Mouse (Mus musculus): Measurements from ENCODE around the gene Ptprt. TPM values are rescaled to one million over a fixed set of nuclear protein-coding genes. Genes with fewer than 3 reads are reported as not detected.

The Ptprt gene
- total and polyA plus RNA-seq, 3 experiments = not detected

- no peak overlapping the region for H3K27ac ChIP-seq (ENCODE audit: control insufficient read depth, low read depth, low read length)
- no peaks in the 10 kb centered on the region for H3K9me3 ChIP-seq (replicated peaks; ENCODE audit: insufficient read depth, low read length)
- TF ChIP-seq UBTF (IDR thresholded peaks at IDR 0.05; ENCODE audit: borderline replicate concordance, insufficient read depth, low read depth, low read length) = no peak
- TF ChIP-seq POLR2AphosphoS2 (IDR thresholded peaks at IDR 0.05; ENCODE audit: low read length) = no peak
- TF ChIP-seq HCFC1 (IDR thresholded peaks at IDR 0.05; ENCODE audit: low read depth, low read length) = no peak
- no peaks in the 10 kb centered on the region for H3K27me3 ChIP-seq (ENCODE audit: control insufficient read depth in 1 of 2, insufficient read depth in 2 of 2, low read length in 2 of 2)
- H3K36me3 ChIP-seq (ENCODE audit: control insufficient read depth in 1 of 2, insufficient read depth in 2 of 2, low read length in 2 of 2) = no peaks in the 10 kb centered on the region
- H3K9ac ChIP-seq (ENCODE audit: control insufficient read depth, low read depth, low read length, poor library complexity, severe bottlenecking) = no peak overlapping the region
- no peaks in the 10 kb centered on the region for H3K4me1 ChIP-seq (ENCODE audit: control insufficient read depth in 1 of 2, insufficient read depth in 2 of 2, low read length in 2 of 2)
- DNase-seq (ENCODE audit: low read depth, low spot score) = no peak
- H3K79me2 ChIP-seq (ENCODE audit: control insufficient read depth, insufficient read depth, low read length, poor library complexity) = no peaks in the 10 kb centered on the region
- no peak overlapping the region for H3K4me3 ChIP-seq (ENCODE audit: control insufficient read depth in 1 of 2, insufficient read depth in 1 of 2, low read depth in 2 of 2, low read length in 2 of 2)
These were observed 162.8 kb downstream of the Ptprt start for GRCm38 (mm10) chr2:162498191-162498590.

- Histone ChIP-seq H3K27me3 (ENCODE audit: control insufficient read depth in 1 of 2, insufficient read depth in 2 of 2, low read length in 2 of 2) (no peaks in the 10 kb centered on the region), H3K79me2 (ENCODE audit: control insufficient read depth, insufficient read depth, low read length, poor library complexity) (no peaks in the 10 kb centered on the region), H3K9me3 (replicated peaks; ENCODE audit: insufficient read depth, low read length) (no peaks in the 10 kb centered on the region), H3K27ac (ENCODE audit: control insufficient read depth, low read depth, low read length) (no peak overlapping the region), H3K36me3 (ENCODE audit: control insufficient read depth in 1 of 2, insufficient read depth in 2 of 2, low read length in 2 of 2) (no peaks in the 10 kb centered on the region), H3K9ac (ENCODE audit: control insufficient read depth, low read depth, low read length, poor library complexity, severe bottlenecking) (no peak overlapping the region), H3K4me3 (ENCODE audit: control insufficient read depth in 1 of 2, insufficient read depth in 1 of 2, low read depth in 2 of 2, low read length in 2 of 2) (no peak overlapping the region), H3K4me1 (ENCODE audit: control insufficient read depth in 1 of 2, insufficient read depth in 2 of 2, low read length in 2 of 2) (no peaks in the 10 kb centered on the region)
- TF ChIP-seq ZMIZ1 (IDR thresholded peaks at IDR 0.05; ENCODE audit: low read depth, low read length) = no peak
- no peak for TF ChIP-seq JUND (IDR thresholded peaks at IDR 0.05; ENCODE audit: low read depth, low read length)
- DNase-seq (ENCODE audit: low read depth, low spot score) = no peak
These were observed 176.9 kb downstream of the Ptprt start for GRCm38 (mm10) chr2:162484036-162484435.

- no peak for TF ChIP-seq NELFE (IDR thresholded peaks at IDR 0.05; ENCODE audit: low read depth, low read length)
- no peak for TF ChIP-seq GABPA (IDR thresholded peaks at IDR 0.05; ENCODE audit: low read depth, low read length)
- TF ChIP-seq TAL1 (IDR thresholded peaks at IDR 0.05; ENCODE audit: low read length) = no peak
- no peak for TF ChIP-seq TBP (IDR thresholded peaks at IDR 0.05; ENCODE audit: low read depth, low read length)
- TF ChIP-seq RAD21 (IDR thresholded peaks at IDR 0.05; ENCODE audit: low read depth, low read length) = no peak
- TF ChIP-seq EP300 (IDR thresholded peaks at IDR 0.05; ENCODE audit: low read depth in 1 of 2, low read length in 2 of 2) = no peak
- TF ChIP-seq ZKSCAN1 (IDR thresholded peaks at IDR 0.05; ENCODE audit: low read depth, low read length) = no peak
- TF ChIP-seq HCFC1 (IDR thresholded peaks at IDR 0.05; ENCODE audit: low read depth, low read length) = no peak
- no peak for TF ChIP-seq MAFK (IDR thresholded peaks at IDR 0.05; ENCODE audit: borderline replicate concordance, low read depth, low read length)
- no peak for TF ChIP-seq MAZ (IDR thresholded peaks at IDR 0.05; ENCODE audit: low read depth, low read length)
- TF ChIP-seq NRF1 (IDR thresholded peaks at IDR 0.05; ENCODE audit: insufficient read depth, low read depth, low read length, poor library complexity, severe bottlenecking) = no peak
- no peak for TF ChIP-seq GATA1 (IDR thresholded peaks at IDR 0.05; ENCODE audit: low read depth, low read length)
- TF ChIP-seq E2F4 (IDR thresholded peaks at IDR 0.05; ENCODE audit: borderline replicate concordance, low read depth, low read length) = no peak
- TF ChIP-seq UBTF (IDR thresholded peaks at IDR 0.05; ENCODE audit: borderline replicate concordance, insufficient read depth, low read depth, low read length) = no peak
- TF ChIP-seq CHD1 (IDR thresholded peaks at IDR 0.05; ENCODE audit: low read depth, low read length) = no peak
- TF ChIP-seq ELF1 (IDR thresholded peaks at IDR 0.05; ENCODE audit: low read depth, low read length) = no peak
- no peak for TF ChIP-seq RCOR1 (IDR thresholded peaks at IDR 0.05; ENCODE audit: low read depth, low read length)
- no peak for TF ChIP-seq ZMIZ1 (IDR thresholded peaks at IDR 0.05; ENCODE audit: low read depth, low read length)
These were observed 217.8 kb downstream of the Ptprt start for GRCm38 (mm10) chr2:162443106-162443505.

More at GRCm38 (mm10) chr2:162443106-162443505, 217.8 kb downstream of the Ptprt start:
- Histone ChIP-seq H3K79me2 (ENCODE audit: control insufficient read depth, insufficient read depth, low read length, poor library complexity) (no peaks in the 10 kb centered on the region), H3K27me3 (ENCODE audit: control insufficient read depth in 1 of 2, insufficient read depth in 2 of 2, low read length in 2 of 2) (no peaks in the 10 kb centered on the region), H3K27ac (ENCODE audit: control insufficient read depth, low read depth, low read length) (no peak overlapping the region), H3K9me3 (replicated peaks; ENCODE audit: insufficient read depth, low read length) (no peaks in the 10 kb centered on the region), H3K4me1 (ENCODE audit: control insufficient read depth in 1 of 2, insufficient read depth in 2 of 2, low read length in 2 of 2) (no peaks in the 10 kb centered on the region), H3K36me3 (ENCODE audit: control insufficient read depth in 1 of 2, insufficient read depth in 2 of 2, low read length in 2 of 2) (no peaks in the 10 kb centered on the region), H3K9ac (ENCODE audit: control insufficient read depth, low read depth, low read length, poor library complexity, severe bottlenecking) (no peak overlapping the region), H3K4me3 (ENCODE audit: control insufficient read depth in 1 of 2, insufficient read depth in 1 of 2, low read depth in 2 of 2, low read length in 2 of 2) (no peak overlapping the region)
- no peak for DNase-seq (ENCODE audit: low read depth, low spot score)
